In genomic region chr2:118160547-118160946, GRCm38 (mm10) we compare ENCODE assay signal across 13 mouse cellular contexts. TPM values are rescaled to one million over a fixed set of nuclear protein-coding genes. Genes with fewer than 3 reads are reported as not detected.
A peak's percentile ranks its signal among the peaks of the same experiment; 100 is the strongest.
DNase-seq lines count a peak whose midpoint lies in the region; ATAC-seq lines count a peak whose summit lies in the region.
"Had no signal": no experiment of that assay in that cellular context is flagged by ENCODE, and none has a peak within 500 bp of the region (broad histone marks: within the 10 kb centered on the region; RNA-seq: fewer than 3 reads in every experiment).

No protein-coding gene starts in this region.

- no peaks in the 10 kb centered on the region for H3K9me3 ChIP-seq in neural tube, embryonic 15.5 days (replicated peaks)
- no peaks in the 10 kb centered on the region for H3K9me3 ChIP-seq in embryonic facial prominence, embryonic 14.5 days (ENCODE audit: control insufficient read depth, low read length)
- no peaks in the 10 kb centered on the region for H3K9me3 ChIP-seq in intestine, embryonic 15.5 days
- no peaks in the 10 kb centered on the region for H3K9me3 ChIP-seq in stomach, embryonic 15.5 days

- H3K36me3 ChIP-seq in neural tube, embryonic 15.5 days, result no peaks in the 10 kb centered on the region
- H3K36me3 ChIP-seq in embryonic facial prominence, embryonic 14.5 days (ENCODE audit: control insufficient read depth, insufficient read depth, low read length), result no peaks in the 10 kb centered on the region
- H3K36me3 ChIP-seq in intestine, embryonic 15.5 days, result no peaks in the 10 kb centered on the region
- no peaks in the 10 kb centered on the region for H3K36me3 ChIP-seq in stomach, embryonic 15.5 days
- H3K36me3 ChIP-seq: G1E had no signal

- DNase-seq in neural tube, embryonic 10.5 days (ENCODE audit: extremely low spot score, low spot score), result peak; percentile 27
- peak; percentile 67 for DNase-seq in embryonic facial prominence, embryonic 14.5 days (ENCODE audit: low spot score)
- no peak for DNase-seq in B cell, adult 2 months
- no peak for DNase-seq in testis, postnatal 14 days (ENCODE audit: low spot score)
- no peak for DNase-seq in gastrocnemius, postnatal 25 days
- DNase-seq: cerebellum, adult 2 months; heart, postnatal 10 days had no signal

- no peak for ATAC-seq in neural tube, embryonic 15.5 days (ENCODE audit: low FRiP score)
- peak; percentile 71 for ATAC-seq in embryonic facial prominence, embryonic 14.5 days (ENCODE audit: low read depth)
- ATAC-seq in intestine, embryonic 15.5 days, result peak; percentile 17; the same call in 1 of the 2 replicates
- ATAC-seq in stomach, embryonic 15.5 days (ENCODE audit: insufficient read depth, low FRiP score, low read depth), result no peak

- no peaks in the 10 kb centered on the region for H3K4me1 ChIP-seq in neural tube, embryonic 15.5 days
- H3K4me1 ChIP-seq in embryonic facial prominence, embryonic 14.5 days (ENCODE audit: control insufficient read depth, insufficient read depth, low read length), result peaks cover 35% of the 10 kb centered on the region
- H3K4me1 ChIP-seq in intestine, embryonic 15.5 days (replicated peaks), result no peaks in the 10 kb centered on the region
- 0 out of 2 replicates have a peak, but pooled peaks cover 3% of the 10 kb centered on the region for H3K4me1 ChIP-seq in stomach, embryonic 15.5 days

- no peak overlapping the region for H3K4me2 ChIP-seq in neural tube, embryonic 15.5 days
- no peak overlapping the region; the same call in 1 of the 2 replicates for H3K4me2 ChIP-seq in embryonic facial prominence, embryonic 14.5 days (ENCODE audit: low read depth, low read length)
- H3K4me2 ChIP-seq in intestine, embryonic 15.5 days (replicated peaks), result no peak overlapping the region
- no peak overlapping the region for H3K4me2 ChIP-seq in stomach, embryonic 15.5 days

- H3K4me3 ChIP-seq in neural tube, embryonic 15.5 days (replicated peaks), result no peak overlapping the region
- H3K4me3 ChIP-seq in embryonic facial prominence, embryonic 14.5 days (ENCODE audit: low read depth, low read length), result no peak overlapping the region
- no peak overlapping the region for H3K4me3 ChIP-seq in intestine, embryonic 15.5 days (replicated peaks)
- no peak overlapping the region for H3K4me3 ChIP-seq in stomach, embryonic 15.5 days (replicated peaks)
- H3K4me3 ChIP-seq: layer of hippocampus, adult 2 months had no signal

- H3K27me3 ChIP-seq in neural tube, embryonic 15.5 days (replicated peaks), result no peaks in the 10 kb centered on the region
- H3K27me3 ChIP-seq in embryonic facial prominence, embryonic 14.5 days (replicated peaks; ENCODE audit: control insufficient read depth, insufficient read depth, low read length), result no peaks in the 10 kb centered on the region
- no peaks in the 10 kb centered on the region for H3K27me3 ChIP-seq in intestine, embryonic 15.5 days (replicated peaks)
- H3K27me3 ChIP-seq in stomach, embryonic 15.5 days (replicated peaks), result no peaks in the 10 kb centered on the region

- no peak overlapping the region for H3K27ac ChIP-seq in neural tube, embryonic 15.5 days (replicated peaks)
- H3K27ac ChIP-seq in embryonic facial prominence, embryonic 14.5 days (replicated peaks; ENCODE audit: low read depth, low read length), result peak overlapping the region; percentile 67
- H3K27ac ChIP-seq in intestine, embryonic 15.5 days, result no peak overlapping the region
- peak overlapping the region; percentile 49; the same call in 1 of the 2 replicates for H3K27ac ChIP-seq in stomach, embryonic 15.5 days
- H3K27ac ChIP-seq: layer of hippocampus, adult 2 months; liver, embryonic 14.5 days had no signal

- no peak overlapping the region for H3K9ac ChIP-seq in neural tube, embryonic 15.5 days (replicated peaks)
- no peak overlapping the region for H3K9ac ChIP-seq in embryonic facial prominence, embryonic 14.5 days (ENCODE audit: low read depth, low read length)
- no peak overlapping the region for H3K9ac ChIP-seq in intestine, embryonic 15.5 days
- H3K9ac ChIP-seq in stomach, embryonic 15.5 days, result no peak overlapping the region
- H3K9ac ChIP-seq: liver, embryonic 14.5 days had no signal

- WGBS in neural tube, embryonic 15.5 days, result 14% methylated on average over 6 of the region's 6 CpGs
- 18% methylated on average over 6 of the region's 6 CpGs for WGBS in embryonic facial prominence, embryonic 14.5 days
- WGBS in intestine, embryonic 15.5 days, result 23% methylated on average over 6 of the region's 6 CpGs
- 18% methylated on average over 6 of the region's 6 CpGs for WGBS in stomach, embryonic 15.5 days

RNA-seq across cellular contexts. Expression of gene Thbs1, which starts 48.9 kb away (rescaled TPM):
- 8.6 and 10.6 TPM in 2 replicates for polyA plus RNA-seq in neural tube, embryonic 15.5 days (2015; fragmentation: Nextera tagmentation; extraction: Ambion mirVana)
- 77.4 and 86.4 TPM in 2 replicates for polyA plus RNA-seq in embryonic facial prominence, embryonic 14.5 days (2014; fragmentation: Nextera tagmentation; extraction: Ambion mirVana)
- 21.6 and 23.6 TPM in 2 replicates for polyA plus RNA-seq in intestine, embryonic 15.5 days (2015; fragmentation: Nextera tagmentation; extraction: Ambion mirVana)
- 51.2 and 53.3 TPM in 2 replicates for polyA plus RNA-seq in stomach, embryonic 15.5 days (2015; fragmentation: Nextera tagmentation; extraction: Ambion mirVana)
- 10 to 100 TPM in 1 of 2 experiments, 1 to 10 TPM in 1; 6.4 to 11.3 TPM for total RNA-seq in gastrocnemius, postnatal 25 days (2021)
- total RNA-seq: G1E had no signal

Comparison
In these comparisons a context has a peak if more than half of its experiments do, and no peak if none do; other contexts are left out.
1. DNase-seq: peak in neural tube, embryonic 10.5 days (single experiment) and embryonic facial prominence, embryonic 14.5 days (single experiment); none in B cell, adult 2 months (0 of 2), testis, postnatal 14 days (single experiment) and gastrocnemius, postnatal 25 days (single experiment).
2. ATAC-seq: peak in embryonic facial prominence, embryonic 14.5 days (single experiment) and intestine, embryonic 15.5 days (single experiment); none in neural tube, embryonic 15.5 days (single experiment) and stomach, embryonic 15.5 days (single experiment).
3. H3K27ac ChIP-seq: peak in embryonic facial prominence, embryonic 14.5 days (single experiment) and stomach, embryonic 15.5 days (single experiment); none in neural tube, embryonic 15.5 days (single experiment) and intestine, embryonic 15.5 days (single experiment).